Mouse (Mus musculus) megakaryocyte, embryonic 14.5 days (primary cell): ENCODE results near the gene Olfr1368. TPM values are rescaled to one million over a fixed set of nuclear protein-coding genes. Genes with fewer than 3 reads are reported as not detected.
A peak's percentile ranks its signal among the peaks of the same experiment; 100 is the strongest.

Source experiments
- H3K27me3 ChIP-seq: replicated peaks from 2 replicates; pipeline ENCODE3; 2012; ENCODE audit warnings: inconsistent platforms
- H3K36me3 ChIP-seq: replicated peaks from 2 replicates; pipeline ENCODE3; 2012; ENCODE audit warnings: low read length, inconsistent platforms, mixed read lengths
- H3K4me1 ChIP-seq: 2 replicates; pipeline ENCODE4 v1.6.1; 2012; ENCODE audit warnings: inconsistent platforms
- H3K4me3 ChIP-seq: replicated peaks from 2 replicates; pipeline ENCODE3; 2012; ENCODE audit warnings: moderate library complexity, mild to moderate bottlenecking, inconsistent platforms
- H3K9me3 ChIP-seq: 2 replicates; pipeline ENCODE4 v1.6.1; 2012; ENCODE audit warnings: inconsistent platforms
- FLI1 ChIP-seq: IDR thresholded peaks from 2 replicates; pipeline ENCODE4 v1.6.1; 2012; ENCODE audit warnings: low read length, inconsistent platforms, mixed read lengths
- GATA1 ChIP-seq: IDR thresholded peaks from 3 replicates; pipeline ENCODE4 v1.6.1; 2012; ENCODE audit warnings: mixed read lengths, low read length, inconsistent platforms, borderline replicate concordance
- polyA plus RNA-seq: library from polyadenylated mRNA; stranded (reverse); fragments of >175 nt; gene quantifications from 2 replicates; pipeline ENCODE4 v1.2.3, GENCODE M21; 2012; ENCODE audit warnings: low replicate concordance; ENCODE audit not compliant: insufficient read depth

Olfr1368 gene
- polyA plus RNA-seq: not detected in 2 replicates

DNA sequence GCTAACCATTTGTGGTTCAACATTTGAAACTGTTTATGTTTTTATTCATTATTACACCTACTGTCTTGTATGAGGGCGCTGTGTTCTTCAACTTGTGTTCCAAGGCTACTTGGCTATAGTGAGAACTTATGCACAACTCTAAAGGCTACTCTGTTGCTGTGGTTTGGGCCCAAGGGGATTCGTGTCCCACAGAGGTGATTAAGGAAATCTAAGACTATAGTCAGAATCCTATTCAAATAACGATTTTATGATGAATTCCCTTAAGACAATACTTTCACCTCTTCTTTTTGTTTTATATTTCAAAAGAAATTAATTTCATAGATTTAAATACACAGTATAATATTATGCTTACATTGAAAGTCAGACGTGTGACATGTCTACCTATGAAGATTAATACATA, at the start of gene Olfr1368:
Gene Olfr1368, minus strand, starts transcription at position 101 of the 400 bp plus-strand sequence.
- TF ChIP-seq GATA1: no peak
- TF ChIP-seq FLI1: no peak
- Histone ChIP-seq H3K4me3 (no peak within 1 kb of the TSS), H3K27me3 (peaks cover 5% of the 10 kb centered on the region), H3K9me3 (no peaks in the 10 kb centered on the region), H3K36me3 (no peaks in the 10 kb centered on the region), H3K4me1 (no peaks in the 10 kb centered on the region)

GRCm38 (mm10) chr13:21185521-21185920, 39.9 kb upstream of the Olfr1368 start:
- Histone ChIP-seq H3K36me3 (peaks cover 89% of the 10 kb centered on the region), H3K4me1 (peaks cover 46% of the 10 kb centered on the region), H3K4me3 (no peak overlapping the region), H3K27me3 (no peaks in the 10 kb centered on the region), H3K9me3 (no peaks in the 10 kb centered on the region)
- no peak for TF ChIP-seq GATA1
- TF ChIP-seq FLI1: no peak

- TF ChIP-seq GATA1: no peak
- no peak for TF ChIP-seq FLI1
- peaks cover 70% of the 10 kb centered on the region for H3K36me3 ChIP-seq
- no peak overlapping the region for H3K4me3 ChIP-seq
- peaks cover 54% of the 10 kb centered on the region for H3K4me1 ChIP-seq
- no peaks in the 10 kb centered on the region for H3K9me3 ChIP-seq
- H3K27me3 ChIP-seq: no peaks in the 10 kb centered on the region
These were observed 38.0 kb upstream of the Olfr1368 start for GRCm38 (mm10) chr13:21183661-21184060.

GRCm38 (mm10) chr13:21183066-21183465, 37.4 kb upstream of the Olfr1368 start:
- Histone ChIP-seq H3K4me1 (peaks cover 60% of the 10 kb centered on the region), H3K27me3 (no peaks in the 10 kb centered on the region), H3K9me3 (no peaks in the 10 kb centered on the region), H3K4me3 (no peak overlapping the region), H3K36me3 (peaks cover 64% of the 10 kb centered on the region)
- no peak for TF ChIP-seq GATA1
- no peak for TF ChIP-seq FLI1

DNA sequence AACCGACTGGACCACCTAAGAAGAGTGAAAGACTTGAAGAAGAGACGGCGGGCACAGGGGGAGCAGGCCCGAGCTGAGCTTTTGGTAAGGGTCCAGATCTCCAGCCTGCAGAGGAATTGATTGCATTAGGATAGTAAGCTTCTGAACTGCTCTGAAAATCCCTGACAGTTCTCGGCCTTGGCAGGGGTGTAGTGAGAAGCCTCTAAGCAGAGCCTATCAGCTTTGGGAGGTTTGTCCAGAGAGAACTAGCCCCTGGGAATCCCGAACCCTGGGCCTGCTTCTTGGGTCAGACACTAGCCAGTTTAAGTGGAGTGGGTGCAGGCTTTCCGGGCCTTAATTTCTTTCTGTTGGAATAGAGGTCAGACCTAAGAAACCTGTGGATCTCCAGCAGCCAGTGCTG, 36.3 kb upstream of the Olfr1368 start:
- TF ChIP-seq FLI1 (no peak), GATA1 (no peak)
- Histone ChIP-seq H3K4me3 (peak overlapping the region; percentile 100), H3K9me3 (no peaks in the 10 kb centered on the region), H3K36me3 (peaks cover 53% of the 10 kb centered on the region), H3K4me1 (peaks cover 66% of the 10 kb centered on the region), H3K27me3 (no peaks in the 10 kb centered on the region)

- Histone ChIP-seq H3K9me3 (no peaks in the 10 kb centered on the region), H3K36me3 (peaks cover 42% of the 10 kb centered on the region), H3K4me3 (peak overlapping the region; percentile 100), H3K4me1 (peaks cover 62% of the 10 kb centered on the region), H3K27me3 (no peaks in the 10 kb centered on the region)
- TF ChIP-seq FLI1 (no peak), GATA1 (no peak)
These were observed 35.2 kb upstream of the Olfr1368 start for GRCm38 (mm10) chr13:21180551-21181530.

DNA sequence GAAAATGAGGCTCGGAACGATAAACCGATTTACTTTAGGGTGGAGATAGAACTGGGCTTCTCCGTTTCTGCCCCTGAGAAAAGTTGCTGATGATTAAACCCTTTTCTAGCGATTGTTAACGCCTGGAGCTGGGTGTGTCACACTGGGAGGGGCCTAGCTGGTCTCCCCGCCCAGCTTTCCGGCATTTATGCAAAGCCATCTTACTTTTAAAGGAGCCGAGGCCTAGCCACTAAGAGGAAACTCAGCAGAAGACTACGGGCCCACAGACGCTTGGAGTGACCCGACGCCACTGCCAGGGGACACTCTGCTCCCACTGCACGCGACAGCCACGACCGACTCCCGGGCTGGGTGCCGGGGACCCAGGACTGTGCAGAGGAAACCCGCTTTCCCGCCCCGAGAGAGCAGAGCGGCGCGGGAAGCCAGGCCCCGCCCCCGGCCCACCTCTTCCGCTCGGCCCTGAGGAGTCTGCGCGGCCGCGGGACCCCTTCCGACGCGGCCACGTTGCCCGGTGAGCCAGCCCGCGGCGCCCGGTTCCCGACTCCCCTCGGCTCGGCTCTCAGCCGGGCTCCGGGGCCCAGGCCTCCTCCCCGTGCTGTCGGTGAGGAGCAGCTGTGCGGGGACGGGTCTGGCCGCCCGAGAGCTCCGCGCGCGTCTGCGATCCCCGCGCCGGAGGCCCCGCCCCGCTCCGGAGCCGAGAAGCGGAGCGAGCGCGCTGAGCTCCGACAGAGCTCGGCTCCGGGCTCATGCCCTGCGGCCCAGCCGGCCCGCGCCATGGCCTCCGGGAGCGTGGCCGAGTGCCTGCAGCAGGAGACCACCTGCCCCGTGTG, 34.3 kb upstream of the Olfr1368 start:
- H3K9me3 ChIP-seq: no peaks in the 10 kb centered on the region
- H3K4me1 ChIP-seq: peaks cover 55% of the 10 kb centered on the region
- peak overlapping the region; percentile 100 for H3K4me3 ChIP-seq
- H3K27me3 ChIP-seq: no peaks in the 10 kb centered on the region
- peaks cover 33% of the 10 kb centered on the region for H3K36me3 ChIP-seq
- TF ChIP-seq GATA1: no peak
- TF ChIP-seq FLI1: peak; percentile 9; the same call in 1 of the 2 replicates

GRCm38 (mm10) chr13:21179367-21179723, 33.7 kb upstream of the Olfr1368 start, which contains the start of gene Trim27:
TSS of gene Trim27 (plus strand) at chr13:21179445.
- peak within 1 kb of the TSS; percentile 100 for H3K4me3 ChIP-seq
- no peaks in the 10 kb centered on the region for H3K27me3 ChIP-seq
- peaks cover 59% of the 10 kb centered on the region for H3K4me1 ChIP-seq
- TF ChIP-seq GATA1: no peak
- no peak for TF ChIP-seq FLI1
- H3K9me3 ChIP-seq: no peaks in the 10 kb centered on the region
- peaks cover 27% of the 10 kb centered on the region for H3K36me3 ChIP-seq

- no peak overlapping the region for H3K4me3 ChIP-seq
- H3K9me3 ChIP-seq: no peaks in the 10 kb centered on the region
- no peak for TF ChIP-seq GATA1
- TF ChIP-seq FLI1: no peak
- peaks cover 18% of the 10 kb centered on the region for H3K36me3 ChIP-seq
- peaks cover 56% of the 10 kb centered on the region for H3K4me1 ChIP-seq
- H3K27me3 ChIP-seq: no peaks in the 10 kb centered on the region
These were observed 32.7 kb upstream of the Olfr1368 start for GRCm38 (mm10) chr13:21178364-21178763.

- no peak for TF ChIP-seq GATA1
- no peak for TF ChIP-seq FLI1
- H3K27me3 ChIP-seq: no peaks in the 10 kb centered on the region
- H3K36me3 ChIP-seq: peaks cover 11% of the 10 kb centered on the region
- peaks cover 56% of the 10 kb centered on the region for H3K4me1 ChIP-seq
- no peak overlapping the region for H3K4me3 ChIP-seq
- H3K9me3 ChIP-seq: no peaks in the 10 kb centered on the region
These were observed 32.0 kb upstream of the Olfr1368 start for GRCm38 (mm10) chr13:21177657-21178056.
